Mouse (Mus musculus) thymus, postnatal 10 days (tissue): ENCODE data around the gene Arl6ip5.

Experiments used
- DNase-seq, 2 experiments: peaks; one replicate each; pipeline ENCODE4 v3.0.0; 2021; ENCODE audit warnings: low spot score in 2 of 2

Arl6ip5 gene

GRCm38 (mm10) chr6:97210191-97210961 is at the start of gene Arl6ip5:
Arl6ip5 (plus strand) TSS chr6:97210689.
- peak; percentile 83 to 85 for DNase-seq

DNA sequence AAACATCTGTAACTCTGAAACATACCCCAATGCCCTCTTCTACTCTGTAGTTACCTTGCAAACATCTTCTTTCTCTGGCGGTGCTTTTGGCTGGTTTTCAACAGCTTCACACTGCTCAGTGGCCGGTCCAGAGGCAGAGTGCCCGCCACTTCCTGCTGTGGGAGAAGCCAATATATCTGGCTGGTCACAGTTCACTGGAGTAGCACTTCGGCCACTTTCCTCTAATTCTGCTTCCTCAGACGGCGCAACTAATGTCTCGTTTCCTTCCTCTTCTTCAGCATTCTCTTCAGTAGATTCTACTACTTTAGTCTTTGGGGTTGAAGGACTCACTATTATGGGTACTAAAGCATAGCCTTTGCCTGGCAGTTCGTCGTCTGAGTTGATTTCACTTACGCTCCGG is 34.8 kb upstream of the Arl6ip5 start:
- DNase-seq, result no peak

GRCm38 (mm10) chr6:97178491-97179366 is 31.8 kb upstream of the Arl6ip5 start, which contains the start of gene Tmf1:
Tmf1 (minus strand) TSS chr6:97179122.
- DNase-seq, result peak; percentile 91 to 96

DNA sequence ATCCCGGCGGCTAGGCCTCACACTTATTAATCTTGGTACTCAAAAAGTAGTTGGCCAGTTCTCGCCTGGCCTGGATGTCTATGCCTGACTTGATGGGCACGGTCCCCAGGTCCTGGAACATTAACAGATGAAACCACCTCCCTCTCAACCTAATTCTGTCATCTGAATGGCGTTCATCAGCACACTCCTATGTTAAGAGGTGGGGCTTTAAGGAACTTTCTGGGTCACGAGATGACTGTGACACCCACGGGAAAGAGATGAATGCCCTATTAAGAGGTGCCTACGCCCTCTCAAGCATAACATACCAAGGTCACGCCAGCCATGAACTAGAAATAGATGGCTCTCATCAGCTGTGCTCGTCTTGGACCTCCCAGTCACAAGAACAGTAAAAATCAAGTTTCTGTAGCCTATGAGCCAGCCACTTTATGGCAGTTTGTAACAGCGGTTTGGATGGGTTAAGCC is 31.1 kb upstream of the Arl6ip5 start:
- no peak for DNase-seq

DNA sequence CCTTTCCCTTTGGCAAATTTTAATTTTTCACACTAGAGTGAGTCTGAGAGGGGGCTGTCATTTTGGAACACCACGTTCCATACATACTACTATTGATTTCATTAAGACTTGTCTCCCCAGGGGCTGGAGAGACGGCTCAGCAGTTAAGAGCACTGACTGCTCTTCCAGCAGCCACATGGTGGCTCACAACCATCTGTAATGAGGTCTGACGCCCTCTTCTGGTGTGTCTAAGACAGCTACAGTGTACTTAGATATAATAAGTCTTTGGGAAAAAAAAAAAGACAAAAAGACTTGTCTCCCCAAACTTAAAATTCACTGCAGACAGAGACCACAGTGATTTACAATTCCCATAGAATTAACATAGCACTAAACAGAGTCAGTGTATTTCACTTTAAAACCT is 10.1 kb upstream of the Arl6ip5 start:
- no peak for DNase-seq

- no peak for DNase-seq
These were observed 8.0 kb upstream of the Arl6ip5 start for GRCm38 (mm10) chr6:97202477-97202876.

DNA sequence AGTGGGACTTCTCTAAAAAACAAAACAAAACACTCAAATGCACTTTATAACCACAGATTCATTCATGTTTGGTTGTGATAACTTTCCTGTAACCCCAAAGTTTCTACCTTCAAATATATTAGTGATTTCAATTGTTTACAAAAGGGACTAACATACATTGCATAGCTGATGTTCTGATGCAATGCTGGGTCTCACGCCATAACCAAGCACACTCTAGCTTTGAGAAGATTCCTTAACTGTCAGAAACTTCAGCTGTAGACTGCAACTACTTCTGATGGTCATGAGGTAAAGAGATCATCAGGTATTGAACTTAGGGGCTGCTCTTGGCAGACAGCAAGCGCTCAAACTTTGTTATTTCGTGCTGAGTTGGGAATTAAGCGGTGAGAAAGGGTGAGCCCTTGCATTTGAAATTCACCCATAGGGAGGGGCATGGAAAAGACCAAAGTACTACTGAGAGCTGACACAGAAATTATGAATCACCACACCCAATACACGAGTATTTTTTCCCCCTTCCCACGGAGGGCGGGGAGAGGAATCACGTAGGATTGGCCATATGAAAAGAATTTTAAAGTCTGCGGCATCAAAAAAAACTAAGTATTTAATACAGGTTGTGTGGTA is 6.1 kb upstream of the Arl6ip5 start:
- no peak for DNase-seq

- DNase-seq, result peak in 1 of 2 experiments; percentile 48
These were observed 5.5 kb upstream of the Arl6ip5 start for GRCm38 (mm10) chr6:97204952-97205351.

GRCm38 (mm10) chr6:97205439-97205885 is 5.0 kb upstream of the Arl6ip5 start, which contains the start of gene Uba3:
Uba3 (minus strand) TSS chr6:97205647.
- peak; percentile 99 for DNase-seq

GRCm38 (mm10) chr6:97207085-97207484 is 3.4 kb upstream of the Arl6ip5 start:
- DNase-seq, result no peak

DNA sequence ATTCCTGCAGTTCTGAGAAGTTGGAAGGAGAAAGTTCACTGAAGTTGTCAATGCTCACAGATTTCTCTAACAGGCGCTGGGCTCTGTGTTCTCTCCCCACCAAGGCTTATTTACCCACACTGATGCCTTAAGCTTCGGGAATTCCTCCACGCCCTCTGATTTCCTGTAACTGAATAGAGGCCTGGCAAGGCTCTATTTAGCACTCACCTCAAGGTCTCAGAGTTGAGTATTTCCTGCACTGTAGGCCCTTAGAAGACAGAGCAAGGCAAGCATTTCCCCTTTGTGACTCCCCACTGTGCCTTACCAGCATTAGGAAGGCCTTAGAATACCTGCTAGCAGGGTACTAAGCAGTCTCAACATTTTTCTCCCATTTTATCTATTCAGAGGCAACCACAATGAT is 2.1 kb upstream of the Arl6ip5 start:
- DNase-seq, result no peak

DNA sequence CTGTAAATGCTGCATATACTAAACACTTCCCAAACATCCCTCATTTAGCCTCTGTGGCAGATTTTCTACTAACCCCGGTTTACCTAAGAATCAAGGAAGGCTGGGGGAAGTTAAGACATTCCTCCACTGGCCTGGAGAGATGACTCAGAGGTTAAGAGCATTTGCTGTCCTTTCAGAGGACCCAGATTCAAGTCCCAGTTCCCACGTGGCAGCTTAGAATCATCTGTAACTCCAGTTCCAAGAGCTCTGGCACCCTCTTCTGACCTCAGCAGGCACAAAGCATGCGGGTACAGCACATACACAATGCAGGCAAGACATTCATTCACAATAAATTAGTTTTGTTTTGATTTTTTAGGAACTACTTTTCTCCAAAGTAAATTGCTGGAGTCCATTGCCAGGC is 1.3 kb upstream of the Arl6ip5 start:
- DNase-seq, result no peak

- no peak for DNase-seq
These were observed 738 bp upstream of the Arl6ip5 start for GRCm38 (mm10) chr6:97209751-97210150.

DNA sequence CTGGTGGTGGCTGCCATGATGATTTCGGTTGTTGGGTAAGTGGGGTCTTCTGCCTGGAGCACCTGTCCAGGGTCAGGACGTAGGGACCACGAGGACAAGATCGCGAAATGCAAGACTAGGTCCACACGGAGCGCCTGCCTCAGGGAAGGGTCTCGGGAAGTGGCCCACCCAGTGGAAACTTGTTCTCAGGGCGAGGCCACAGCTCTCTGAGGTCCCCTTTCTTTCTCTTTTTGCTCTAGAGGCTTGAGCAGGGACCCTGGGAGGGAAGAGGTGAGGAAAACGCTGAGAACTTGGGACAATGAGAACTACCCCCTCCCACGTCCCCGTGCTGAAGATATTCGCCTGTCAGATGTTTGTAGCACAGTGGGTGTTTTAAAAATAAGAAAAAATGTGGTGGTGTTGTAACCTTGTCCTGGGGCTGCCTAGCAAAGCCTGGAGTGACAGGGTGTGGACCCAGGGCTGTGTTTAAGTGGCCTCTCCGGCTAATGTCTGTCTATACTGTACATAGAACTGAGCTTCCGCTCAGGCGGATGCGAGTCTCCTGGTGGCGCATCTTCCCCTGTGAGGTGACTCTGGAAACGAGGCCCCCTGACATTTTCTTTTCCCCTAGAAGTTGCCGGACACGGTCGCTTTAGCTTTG is 593 bp downstream of the Arl6ip5 start:
- DNase-seq, result no peak

DNA sequence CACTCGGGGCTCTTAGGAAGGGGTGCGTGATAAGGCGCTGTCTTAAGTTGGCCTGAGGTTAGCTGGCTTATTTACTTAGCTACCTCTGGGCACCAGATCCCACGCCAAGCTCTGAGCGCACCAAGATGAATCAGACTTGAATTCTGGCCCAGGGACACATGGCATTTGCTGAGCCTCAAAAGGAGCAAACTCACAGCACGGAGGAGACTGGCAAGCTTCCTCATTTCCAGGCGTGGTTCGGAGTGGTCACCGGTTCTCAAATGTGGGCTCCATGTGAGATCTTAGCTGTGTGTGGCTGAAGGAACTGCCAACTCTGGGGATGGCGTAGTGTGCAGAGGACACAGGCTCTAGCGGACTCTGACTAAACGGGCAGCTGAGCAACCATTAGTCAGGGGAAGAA is 1.5 kb downstream of the Arl6ip5 start:
- no peak for DNase-seq

DNA sequence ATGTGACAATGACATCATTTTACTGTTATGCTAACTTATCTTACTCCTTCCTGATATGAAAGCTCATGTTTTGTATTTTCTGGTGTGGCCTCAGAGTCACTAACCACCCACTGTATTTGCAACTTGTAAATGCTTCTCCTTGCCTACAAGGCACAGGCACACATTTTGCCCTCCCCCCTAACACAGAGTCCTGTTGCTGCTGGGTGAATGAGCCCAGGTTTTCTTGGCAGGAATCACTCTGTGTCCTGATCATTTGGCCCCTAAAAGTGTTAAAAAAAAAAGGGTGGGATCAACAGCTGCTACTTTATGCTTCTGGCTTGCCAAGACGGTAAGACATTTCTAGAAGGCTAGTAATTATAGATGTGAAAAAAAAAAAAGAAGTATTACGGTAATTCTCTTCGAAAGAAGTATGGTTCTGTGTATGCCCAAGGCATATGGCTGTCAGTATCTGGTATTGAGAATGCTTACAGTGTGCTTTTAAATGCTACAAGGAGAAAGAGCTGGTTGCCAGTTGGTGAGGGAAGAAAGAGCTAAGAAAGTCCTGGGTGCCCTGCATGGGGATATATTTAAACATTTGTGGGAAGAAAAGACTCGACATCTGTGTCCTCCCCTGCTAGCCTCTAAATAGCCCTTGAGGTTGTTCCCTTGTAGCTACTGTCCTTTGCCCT is 5.8 kb downstream of the Arl6ip5 start:
- no peak for DNase-seq

- DNase-seq, result no peak
These were observed 10.2 kb downstream of the Arl6ip5 start for GRCm38 (mm10) chr6:97220672-97221071.

GRCm38 (mm10) chr6:97221205-97222025 is 10.9 kb downstream of the Arl6ip5 start:
- DNase-seq, result no peak

DNA sequence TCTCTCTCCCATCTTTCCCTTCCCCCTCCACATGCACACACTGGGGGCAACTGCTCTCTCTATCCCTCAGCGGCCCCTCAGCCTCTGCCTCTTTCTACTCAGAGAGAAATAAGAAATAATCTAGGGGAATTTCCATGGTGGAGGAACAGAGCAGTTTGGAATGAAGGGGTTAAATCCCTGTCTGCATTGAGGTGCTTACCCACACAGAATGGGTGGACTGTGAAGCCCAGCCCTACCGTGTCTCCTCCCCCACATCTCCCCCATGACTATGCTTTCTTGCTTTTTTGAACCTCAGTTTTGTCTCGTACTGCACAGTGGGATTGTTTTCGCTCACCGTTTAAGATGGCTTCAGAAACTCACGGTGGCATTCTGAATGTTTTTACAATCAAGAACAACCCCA is 11.8 kb downstream of the Arl6ip5 start:
- no peak for DNase-seq

DNA sequence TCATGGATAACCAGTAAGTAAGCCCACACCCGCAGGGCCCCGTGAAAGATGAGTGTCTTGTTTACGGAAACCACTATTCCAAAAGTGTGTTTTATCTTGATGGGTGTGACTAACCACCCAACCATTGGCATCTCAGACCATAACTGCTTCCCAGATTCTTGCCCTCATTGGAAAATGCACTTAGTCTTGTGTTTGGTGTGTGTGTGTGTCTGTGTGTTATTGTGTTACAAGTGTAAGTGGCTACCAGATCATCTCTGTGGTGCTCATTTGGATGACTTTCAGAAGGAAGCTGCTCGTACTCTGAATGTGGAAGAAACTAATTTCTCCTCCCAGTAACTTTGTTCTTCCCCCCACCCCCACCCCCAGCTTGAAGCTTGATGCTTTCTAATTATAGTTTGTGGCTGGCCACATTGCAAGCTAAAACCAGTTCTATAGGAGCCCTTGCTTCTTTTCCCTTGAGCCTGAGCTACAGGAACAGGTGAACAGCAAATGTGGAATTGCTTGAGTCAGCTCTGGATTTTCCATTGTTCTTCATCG is 12.5 kb downstream of the Arl6ip5 start:
- no peak for DNase-seq
